Mouse (Mus musculus) kidney, postnatal 14 days (tissue): ENCODE data around the gene Gm9913.

Experiments
- DNase-seq: peaks from one replicate; pipeline ENCODE4 v3.0.0; 2022; ENCODE audit warnings: mixed read lengths

Gm9913 gene

DNA sequence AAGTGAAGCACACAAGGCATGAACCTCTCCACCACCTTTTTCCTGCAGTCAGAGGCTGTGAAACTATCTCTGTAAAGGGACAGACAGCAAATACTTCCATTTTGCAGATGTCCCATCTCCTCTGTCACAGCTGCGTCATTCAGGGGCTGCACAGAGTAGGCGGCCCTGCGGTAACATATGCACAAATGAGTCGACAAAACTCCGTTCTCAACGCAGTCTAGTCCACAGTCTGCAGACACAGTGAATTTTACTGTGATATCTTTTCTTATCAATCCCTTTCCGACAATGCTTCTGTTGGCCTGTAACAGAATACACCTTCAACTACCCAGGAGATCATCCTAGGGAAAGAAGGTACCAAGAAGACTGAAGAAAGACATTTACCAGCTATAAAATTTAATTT, 6.7 kb upstream of the Gm9913 start:
- no peak for DNase-seq

DNA sequence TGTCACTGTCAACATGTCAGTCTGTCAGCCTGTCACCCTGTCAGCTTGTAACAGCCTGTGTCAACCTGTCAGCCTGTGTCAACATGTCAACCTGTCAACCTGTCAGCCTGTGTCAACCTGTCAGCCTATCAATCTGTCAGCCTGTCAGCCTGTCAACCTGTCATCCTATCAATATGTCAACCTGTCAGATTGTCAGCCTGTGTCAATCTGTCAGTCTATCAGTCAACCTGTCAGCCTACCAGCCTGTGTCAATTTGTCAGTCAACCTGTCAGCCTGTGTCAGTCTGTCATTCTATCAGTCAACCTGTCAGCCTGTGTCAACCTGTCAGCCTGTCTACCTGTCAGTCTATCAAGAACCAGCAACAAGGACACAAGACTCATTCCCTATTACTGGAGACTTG, 3.4 kb upstream of the Gm9913 start:
- DNase-seq = no peak

GRCm38 (mm10) chr2:125505746-125506315, 942 bp downstream of the Gm9913 start:
- peak; percentile 59 for DNase-seq

DNA sequence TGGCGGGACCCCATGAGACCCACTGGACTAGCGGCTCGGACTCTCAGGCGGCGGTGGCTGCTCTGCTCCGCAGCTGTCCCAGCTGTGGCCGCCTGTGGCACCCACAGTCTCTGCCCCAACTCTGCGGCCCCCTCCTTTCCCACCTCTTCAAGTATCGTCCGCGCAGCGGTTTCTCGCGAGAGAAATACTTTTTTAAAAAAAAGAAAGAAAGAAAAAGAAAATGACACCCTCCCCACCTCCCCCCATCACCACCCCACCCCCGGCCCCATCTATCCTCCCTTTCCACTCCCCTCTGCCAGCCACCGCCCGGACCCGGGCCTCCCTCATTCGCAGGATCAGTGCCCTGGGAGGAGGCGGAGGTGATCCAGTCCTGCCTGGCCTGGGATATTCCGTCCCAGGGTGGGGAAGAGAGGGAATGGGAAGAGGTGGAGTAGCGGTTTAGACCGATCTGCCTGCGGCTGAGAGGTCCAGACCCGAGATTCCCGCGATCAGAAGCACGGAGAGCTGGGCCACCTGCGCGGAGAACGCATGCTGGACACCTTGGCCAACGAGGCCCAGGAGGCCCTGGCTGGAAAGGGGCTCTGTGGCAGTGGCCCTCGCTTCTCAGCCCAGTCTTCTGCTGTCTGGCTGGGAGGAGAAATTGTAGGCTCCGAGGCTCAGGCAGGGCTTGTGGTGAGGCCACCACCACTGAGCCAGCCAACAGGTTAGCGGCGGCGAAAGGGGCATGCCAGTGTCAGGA, 1.6 kb downstream of the Gm9913 start:
- DNase-seq = peak; percentile 75

GRCm38 (mm10) chr2:125507893-125508292, 3.0 kb downstream of the Gm9913 start, which contains the start of gene Fbn1:
Gene Fbn1 (minus strand): TSS chr2:125507993.
- DNase-seq = no peak

DNA sequence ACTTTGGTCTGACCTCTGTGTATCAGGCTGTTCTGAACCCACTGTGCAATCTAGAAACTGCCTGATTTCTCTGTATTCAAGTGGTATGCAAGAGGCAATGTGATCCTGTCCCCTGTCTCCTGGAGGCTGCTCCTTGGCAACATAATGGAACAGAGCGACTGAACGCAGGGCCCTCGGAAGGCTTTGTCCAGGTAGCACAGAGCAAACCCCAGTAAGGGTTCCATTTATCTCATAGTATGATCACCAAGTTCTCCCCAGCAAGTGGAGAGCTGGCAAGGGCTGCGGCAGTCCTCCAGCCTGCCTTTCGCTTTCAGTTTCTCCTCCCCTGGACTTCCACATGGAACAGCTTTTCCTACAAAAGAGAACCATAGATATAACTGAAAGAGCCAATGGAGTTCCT, 3.5 kb downstream of the Gm9913 start:
- no peak for DNase-seq

DNA sequence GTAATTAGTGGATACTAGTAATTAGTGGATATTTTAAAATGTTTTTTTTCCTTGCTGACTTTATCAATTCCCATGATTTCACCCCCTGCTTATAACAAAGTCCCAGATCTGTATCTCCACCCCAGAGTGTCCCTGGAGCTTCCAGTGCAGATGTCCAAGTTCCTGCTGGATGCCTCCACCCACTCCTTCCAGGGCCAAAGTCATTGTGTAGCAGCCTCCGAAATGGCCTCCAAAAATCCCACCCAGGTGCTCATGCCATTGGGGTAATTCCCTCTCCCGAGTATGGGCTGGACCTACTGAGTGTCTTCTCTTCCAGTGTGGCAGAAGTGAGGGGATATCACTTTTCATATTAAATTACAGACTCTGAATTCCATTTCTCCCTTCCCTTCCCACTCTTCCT, 5.9 kb downstream of the Gm9913 start:
- no peak for DNase-seq

DNA sequence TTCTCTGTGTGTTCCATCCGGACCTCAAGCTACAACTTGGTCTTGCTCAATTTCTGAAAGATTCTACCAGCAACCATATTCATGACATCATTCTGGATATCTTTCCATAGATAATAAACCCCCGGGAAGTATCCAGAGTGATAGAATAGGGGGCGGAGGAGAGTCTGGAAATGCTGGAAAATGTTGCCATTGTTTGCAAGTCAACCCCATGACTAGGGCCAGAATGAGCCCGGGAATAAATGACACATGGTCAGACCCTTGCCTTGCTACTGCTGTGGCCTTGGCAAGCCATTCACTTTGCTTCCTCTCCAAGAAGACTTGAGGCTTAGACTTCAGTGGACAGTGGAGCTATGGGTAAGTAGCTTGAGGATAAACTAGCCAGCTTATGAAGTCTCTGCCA, 7.0 kb downstream of the Gm9913 start:
- DNase-seq = no peak

GRCm38 (mm10) chr2:125512544-125512943, 7.7 kb downstream of the Gm9913 start:
- no peak for DNase-seq

DNA sequence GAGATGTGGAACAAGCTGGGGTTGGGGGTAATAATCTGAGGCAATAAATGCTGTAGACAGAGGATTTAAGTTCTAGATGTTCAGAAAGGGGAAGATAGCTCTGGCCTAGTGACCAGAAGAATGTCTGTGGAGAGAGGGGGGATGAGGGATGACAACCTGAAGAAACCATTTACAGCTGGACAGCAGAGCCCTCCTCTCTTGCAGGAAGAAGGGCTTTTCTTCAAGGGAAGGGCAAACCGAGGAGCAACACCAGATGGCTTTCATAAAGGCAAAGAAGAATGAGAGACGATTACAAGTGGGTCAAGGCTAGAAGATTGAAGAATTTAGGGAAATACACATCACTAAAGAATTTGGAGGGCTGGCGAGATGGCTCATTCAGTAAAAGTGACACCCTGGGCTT, 9.5 kb downstream of the Gm9913 start:
- no peak for DNase-seq

GRCm38 (mm10) chr2:125515291-125516057, 10.6 kb downstream of the Gm9913 start:
- DNase-seq = no peak

GRCm38 (mm10) chr2:125516594-125516993, 11.7 kb downstream of the Gm9913 start:
- DNase-seq = peak; percentile 81

DNA sequence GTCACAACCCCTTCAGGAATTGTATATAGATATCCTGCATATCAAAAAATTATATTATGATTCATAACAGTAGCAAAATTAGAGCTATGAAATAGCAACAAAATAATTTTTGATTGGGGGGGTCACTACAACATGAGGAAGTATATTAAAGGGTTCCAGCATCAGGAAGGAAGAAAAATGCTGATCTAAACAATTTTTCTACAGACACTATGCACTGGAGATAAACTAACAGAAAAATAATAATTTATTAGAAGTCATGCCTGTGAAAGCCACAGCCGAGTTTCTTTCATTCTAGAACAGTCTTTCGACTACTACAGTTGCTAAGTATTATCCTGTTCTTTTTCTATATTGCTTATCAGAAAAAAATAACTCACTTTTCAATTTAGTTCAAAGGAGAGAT, 20.6 kb downstream of the Gm9913 start:
- DNase-seq = no peak

GRCm38 (mm10) chr2:125526566-125526965, 21.7 kb downstream of the Gm9913 start:
- no peak for DNase-seq

GRCm38 (mm10) chr2:125530665-125531064, 25.8 kb downstream of the Gm9913 start:
- DNase-seq = no peak

GRCm38 (mm10) chr2:125539640-125540039, 34.8 kb downstream of the Gm9913 start:
- DNase-seq = no peak

GRCm38 (mm10) chr2:125540579-125540978, 35.7 kb downstream of the Gm9913 start:
- DNase-seq = no peak

DNA sequence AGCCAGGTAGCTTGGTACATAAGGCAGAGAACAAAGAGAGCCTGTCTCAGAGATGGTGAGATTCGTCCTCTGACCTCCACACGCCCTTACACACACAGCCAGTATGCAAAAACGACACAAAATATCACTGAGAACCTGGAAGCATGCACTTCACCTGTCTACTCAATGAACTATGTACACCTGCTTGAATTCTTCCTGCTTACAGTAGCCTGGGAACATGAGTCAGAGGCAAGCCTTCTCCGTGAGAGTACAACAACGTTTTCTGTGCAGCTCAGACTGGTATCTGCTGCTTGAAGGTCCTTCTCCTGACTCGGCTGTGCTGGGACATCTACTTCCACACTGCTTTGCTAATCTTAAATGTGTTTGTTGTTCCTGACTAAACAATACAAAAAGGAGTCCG, 36.6 kb downstream of the Gm9913 start:
- DNase-seq = no peak

DNA sequence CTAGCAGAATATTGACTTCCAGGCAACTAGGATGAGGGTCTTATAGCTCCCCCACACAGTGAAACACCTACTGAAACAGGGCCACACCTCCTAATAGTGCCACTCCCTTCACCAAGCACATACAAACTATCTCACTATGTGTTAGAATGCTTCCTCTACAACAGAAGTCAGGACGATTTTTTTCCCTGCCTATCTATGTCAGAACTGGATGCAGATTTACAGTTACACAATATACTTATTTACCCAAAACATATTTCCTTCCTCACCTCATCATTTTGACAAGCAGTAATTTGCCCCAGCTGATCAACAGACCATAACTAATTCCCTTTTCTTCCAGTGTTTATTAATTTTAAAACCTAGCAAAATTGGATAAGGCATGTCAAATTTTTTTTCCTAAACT, 38.8 kb downstream of the Gm9913 start:
- DNase-seq = no peak

DNA sequence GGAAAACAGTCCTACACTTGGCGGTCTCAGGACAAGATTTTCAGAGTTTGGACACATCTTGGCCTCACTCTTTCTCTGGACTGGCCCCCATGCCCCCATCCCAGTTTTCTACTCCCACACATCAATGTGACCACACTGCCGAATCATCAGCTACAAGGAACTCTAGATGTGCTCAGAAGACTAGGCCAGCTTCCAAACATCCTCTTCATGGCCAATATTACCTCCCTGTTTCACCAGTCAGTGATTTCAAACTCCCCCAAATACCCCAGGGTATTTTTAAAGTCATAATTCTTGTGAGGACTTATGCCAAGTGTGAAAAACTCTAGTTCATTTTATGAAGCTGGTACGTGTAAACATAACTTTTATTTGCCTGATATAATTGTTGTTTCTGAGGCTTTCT, 40.1 kb downstream of the Gm9913 start:
- DNase-seq = no peak

GRCm38 (mm10) chr2:125548806-125549578, 44.1 kb downstream of the Gm9913 start:
- DNase-seq = no peak

GRCm38 (mm10) chr2:125555830-125556229, 50.9 kb downstream of the Gm9913 start:
- DNase-seq = no peak
